Mouse (Mus musculus) testis, adult 2 months (tissue): ENCODE measurements around the gene Arhgap27.

Experiments
- CTCF ChIP-seq: fragments of 200-500 bp; IDR thresholded peaks from 2 replicates; pipeline ENCODE4 v1.5.1; 2012; ENCODE audit warnings: low read depth, mild to moderate bottlenecking, inconsistent platforms, low read length, moderate library complexity; ENCODE audit not compliant: control insufficient read depth, insufficient read depth, insufficient replicate concordance
- POLR2A ChIP-seq: fragments of 200-500 bp; IDR thresholded peaks from 2 replicates; pipeline ENCODE4 v1.6.1; 2012; ENCODE audit warnings: low read depth, mild to moderate bottlenecking, inconsistent platforms, low read length, moderate library complexity; ENCODE audit not compliant: control insufficient read depth

- no peak for TF ChIP-seq POLR2A
- no peak for TF ChIP-seq CTCF
Observed at GRCm38 (mm10) chr11:103356938-103357670, 6.4 kb downstream of the Arhgap27 start.
